Mouse (Mus musculus): ENCODE measurements at regions not wholly inside any gene's neighbourhood (a gene's known extent, or its start where the extent isn't known, plus 50 kb on each side); places are given as distances from the start of the nearest gene placed in this dataset.

DNA sequence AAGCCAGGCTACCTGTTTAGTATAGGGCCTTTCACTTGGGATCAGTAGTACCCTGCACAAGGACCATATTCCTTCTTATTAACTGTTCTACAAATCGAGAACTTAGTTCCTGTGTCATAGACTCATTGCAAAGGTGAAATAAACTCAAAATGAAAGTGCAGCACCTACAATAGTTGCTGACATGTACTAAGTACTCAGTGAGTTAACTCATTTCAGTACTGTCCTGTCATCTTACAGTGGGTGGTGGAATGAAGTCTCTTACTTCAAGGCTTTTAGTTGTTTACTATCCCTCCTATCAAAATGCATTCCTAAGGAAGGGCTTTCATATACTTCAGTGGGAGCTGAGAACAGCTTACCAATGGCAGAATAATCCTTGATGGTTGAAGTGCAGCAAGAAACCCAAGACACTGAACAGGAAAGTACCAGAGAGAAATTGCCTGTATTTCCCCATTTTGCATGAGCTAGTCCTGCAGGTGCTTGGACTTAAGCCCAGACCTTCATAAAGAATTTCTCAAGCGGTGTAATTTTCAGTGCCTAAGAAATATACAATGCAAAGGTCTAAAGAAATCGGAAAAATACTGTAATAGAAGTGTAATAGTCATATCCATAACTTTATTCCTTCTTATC, 448.2 kb upstream of the B3galt2 start:
- no peak for TF ChIP-seq CTCF (IDR thresholded peaks at IDR 0.05; ENCODE audit: low read depth)
- no peak for TF ChIP-seq EP300 (IDR thresholded peaks at IDR 0.05; ENCODE audit: low read depth)

All from liver, postnatal 0 days (tissue).